Mouse (Mus musculus) heart, embryonic 16.5 days (tissue): Measurements from ENCODE around the gene Slamf9. TPM values are rescaled to one million over a fixed set of nuclear protein-coding genes. Genes with fewer than 3 reads are reported as not detected.

Source experiments
- polyA plus RNA-seq: library from polyadenylated mRNA; unstranded; fragments of >200 nt; fragmentation: Nextera tagmentation; extraction: Ambion mirVana; gene quantifications from 2 replicates; pipeline ENCODE4 v1.2.1, GENCODE M21; 2015

The Slamf9 gene
- polyA plus RNA-seq, 1 experiment from 2014 or later, result 0.95 TPM

Other genes with a start within 250 kb of the Slamf9 start
- 0.16 and 0.17 TPM in 2 replicates for gene Atp1a4, start 216.9 kb upstream of the Slamf9 start, polyA plus RNA-seq
- gene Igsf8, start 213.7 kb upstream of the Slamf9 start, polyA plus RNA-seq, result 25.3 and 30.6 TPM in 2 replicates
- gene Atp1a2, start 177.3 kb upstream of the Slamf9 start, polyA plus RNA-seq, result 18.7 and 20.7 TPM in 2 replicates
- gene Kcnj9, start 146.0 kb upstream of the Slamf9 start, polyA plus RNA-seq, result not detected in 2 replicates
- gene Kcnj10, start 134.1 kb upstream of the Slamf9 start, polyA plus RNA-seq, result 0.04 and 0.05 TPM in 2 replicates
- gene Pigm, start 98.8 kb upstream of the Slamf9 start, polyA plus RNA-seq, result 3.5 and 3.7 TPM in 2 replicates
- gene Igsf9, start 6.4 kb downstream of the Slamf9 start, polyA plus RNA-seq, result 3.3 and 4.8 TPM in 2 replicates
- gene Tagln2, start 24.7 kb downstream of the Slamf9 start, polyA plus RNA-seq, result 323 and 328 TPM in 2 replicates
- gene Cfap45, start 45.4 kb downstream of the Slamf9 start, polyA plus RNA-seq, result 3.0 and 3.2 TPM in 2 replicates
- gene Vsig8, start 80.6 kb downstream of the Slamf9 start, polyA plus RNA-seq, result 0.32 and 0.55 TPM in 2 replicates
- gene Slamf8, start 115.2 kb downstream of the Slamf9 start, polyA plus RNA-seq, result 0.35 TPM in 2 replicates
- gene Fcrl6, start 127.2 kb downstream of the Slamf9 start, polyA plus RNA-seq, result not detected in 2 replicates
- gene Dusp23, start 157.6 kb downstream of the Slamf9 start, polyA plus RNA-seq, result 11.4 and 12.2 TPM in 2 replicates
- gene Crp, start 222.7 kb downstream of the Slamf9 start, polyA plus RNA-seq, result 0.09 and 0.13 TPM in 2 replicates